Mouse (Mus musculus) cerebellum, adult 9-11 months (tissue): ENCODE measurements around the gene Patj.

Source experiments
- DNase-seq: peaks from one replicate; pipeline ENCODE4 v3.0.0; 2022

Gene Patj

GRCm38 (mm10) chr4:98449564-98450263 is 54.1 kb downstream of the Patj start:
- no peak for DNase-seq

GRCm38 (mm10) chr4:98450308-98450707 is 54.7 kb downstream of the Patj start:
- no peak for DNase-seq

GRCm38 (mm10) chr4:98450829-98451228 is 55.2 kb downstream of the Patj start:
- DNase-seq = no peak

GRCm38 (mm10) chr4:98451259-98451658 is 55.7 kb downstream of the Patj start:
- no peak for DNase-seq

DNA sequence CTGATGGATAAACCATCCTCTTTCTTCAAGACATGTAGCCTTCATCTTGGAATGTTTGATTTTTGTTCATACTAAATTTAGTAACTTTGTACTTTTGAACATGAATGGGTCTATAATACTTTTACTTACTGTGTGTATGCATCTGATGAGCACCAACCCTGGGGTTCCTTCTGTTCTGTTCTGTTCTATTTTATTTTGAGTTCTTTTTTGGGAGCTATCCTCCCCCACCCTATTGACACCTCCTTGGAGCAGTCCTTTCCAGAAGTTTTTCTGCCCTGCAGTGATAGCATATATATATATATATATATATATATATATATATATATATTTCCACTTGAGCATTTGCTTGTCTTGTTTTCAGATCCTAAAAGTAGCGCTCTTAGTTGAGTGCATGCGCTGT is 57.1 kb downstream of the Patj start:
- DNase-seq = no peak

- DNase-seq = peak; percentile 8
Observed at GRCm38 (mm10) chr4:98453231-98453630, 57.6 kb downstream of the Patj start.

DNA sequence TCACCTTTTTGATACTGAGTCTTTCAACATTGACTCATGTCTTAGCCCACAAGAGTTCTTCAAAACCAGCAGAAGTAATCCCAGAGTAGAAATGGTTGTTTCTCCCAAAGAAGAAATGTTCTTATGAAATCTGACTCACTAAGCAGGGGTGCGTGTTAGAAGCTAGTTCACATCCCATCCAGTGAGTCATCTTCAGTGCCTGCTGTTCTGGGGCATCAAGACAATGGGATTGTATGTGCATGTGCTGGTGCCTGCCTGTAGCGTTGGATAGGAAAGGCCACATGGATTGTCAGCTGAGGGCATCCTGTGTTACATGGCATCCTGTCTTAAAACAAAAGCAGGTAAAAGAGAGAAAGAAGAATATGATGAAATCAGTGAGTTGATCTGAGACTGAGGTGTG is 59.8 kb downstream of the Patj start:
- DNase-seq = no peak

DNA sequence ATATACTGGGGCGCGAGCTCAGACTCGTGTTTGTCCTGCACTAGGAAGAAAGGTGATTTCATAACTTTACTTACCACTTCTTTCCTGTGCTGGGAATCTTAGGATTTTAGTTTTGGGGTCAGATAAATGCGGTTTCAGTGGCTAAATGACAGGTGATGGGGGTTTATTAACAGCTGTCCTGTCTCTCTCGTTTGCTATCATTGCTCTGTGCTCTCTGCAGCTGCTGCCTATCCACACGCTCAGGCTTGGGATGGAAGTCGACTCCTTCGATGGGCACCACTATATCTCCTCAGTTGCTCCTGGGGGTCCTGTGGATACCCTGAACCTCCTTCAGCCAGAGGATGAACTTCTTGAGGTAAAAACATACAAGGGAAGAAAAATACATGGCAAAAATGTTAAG is 60.3 kb downstream of the Patj start:
- DNase-seq = no peak

DNA sequence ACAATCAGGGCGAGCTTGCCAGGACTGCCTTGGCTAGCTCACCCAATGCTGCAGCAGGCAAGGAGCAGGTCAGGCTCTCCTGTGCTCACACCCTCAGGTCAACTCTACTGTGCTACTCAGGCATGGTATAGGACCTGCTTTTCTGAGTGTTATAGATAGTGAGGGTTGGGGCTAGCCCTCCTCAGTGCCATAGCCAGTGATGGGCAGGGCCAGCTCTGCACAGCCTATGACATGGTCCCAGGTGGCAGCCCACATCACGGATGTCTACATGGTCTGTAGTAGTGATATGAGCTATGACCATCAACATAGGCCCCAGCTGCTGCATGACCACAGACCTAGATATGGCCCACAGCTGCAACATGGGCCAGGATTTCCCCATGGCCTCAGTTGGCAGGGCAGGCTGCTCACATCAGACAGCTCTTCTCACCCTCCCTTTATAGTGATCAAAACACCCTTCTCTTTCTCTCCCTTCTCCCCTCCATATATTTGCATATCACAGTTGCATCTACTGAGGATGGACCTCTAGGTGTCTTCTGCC is 66.3 kb downstream of the Patj start:
- no peak for DNase-seq

DNA sequence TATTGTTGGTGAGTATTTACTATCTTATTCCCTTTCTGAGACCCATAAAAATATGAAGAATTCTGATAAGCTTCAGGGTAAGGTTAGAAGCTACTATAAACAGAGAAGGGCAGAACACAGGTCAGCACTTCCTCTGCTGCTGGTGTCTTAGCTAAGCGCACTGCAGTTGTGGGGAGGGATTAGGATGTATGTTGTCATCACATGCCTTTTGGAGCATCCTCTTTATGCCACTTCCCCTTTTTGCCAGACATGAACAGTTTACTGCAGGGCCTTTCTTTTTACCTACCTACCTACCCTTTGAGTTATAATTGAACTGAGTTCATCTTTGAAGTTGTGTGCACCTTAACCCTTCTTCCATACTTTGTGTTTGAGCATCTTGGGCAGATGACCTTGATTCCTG is 69.9 kb downstream of the Patj start:
- DNase-seq = no peak

DNA sequence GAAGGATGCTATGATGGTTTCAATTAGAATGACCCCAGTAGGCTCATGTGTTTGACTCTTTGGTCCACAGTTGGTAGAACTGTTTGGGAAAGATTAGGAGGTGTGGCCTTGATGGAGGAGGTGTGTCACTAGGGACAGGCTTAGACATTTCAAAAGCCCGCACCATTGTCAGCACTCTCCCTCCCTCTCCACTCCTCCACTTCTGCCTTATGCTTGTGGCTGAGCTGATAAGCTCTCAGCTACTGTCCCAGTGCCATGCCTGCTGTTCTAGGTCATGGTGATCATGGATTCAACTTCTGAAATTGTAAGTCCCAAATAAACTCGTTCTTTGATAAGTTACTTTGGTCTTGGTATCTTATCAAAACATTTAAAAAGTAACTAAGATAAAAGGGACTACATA is 70.3 kb downstream of the Patj start:
- DNase-seq = no peak

GRCm38 (mm10) chr4:98471376-98471775 is 75.8 kb downstream of the Patj start:
- DNase-seq = no peak

DNA sequence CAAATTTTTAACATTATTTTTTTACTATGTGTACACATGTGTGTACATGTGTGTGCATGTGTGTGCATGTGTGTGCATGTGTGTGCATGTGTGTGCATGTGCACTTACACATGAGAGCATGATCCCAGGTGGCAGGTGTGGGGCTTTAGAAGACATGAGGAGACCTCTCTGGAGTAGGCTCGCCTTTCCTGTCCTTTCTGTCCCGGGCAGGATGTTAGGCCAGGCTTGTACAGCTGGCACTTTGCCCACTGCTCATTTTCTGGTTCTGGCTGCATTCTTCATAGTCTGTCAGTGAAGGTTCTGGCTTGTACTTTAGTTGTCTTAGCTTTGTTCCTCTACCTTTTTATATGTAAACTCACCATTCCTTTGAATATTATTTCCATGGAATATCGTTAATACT is 77.9 kb downstream of the Patj start:
- peak; percentile 9 for DNase-seq

GRCm38 (mm10) chr4:98478005-98478404 is 82.4 kb downstream of the Patj start:
- no peak for DNase-seq

- DNase-seq = no peak
Observed at GRCm38 (mm10) chr4:98486475-98486874, 90.9 kb downstream of the Patj start.

GRCm38 (mm10) chr4:98486901-98487300 is 91.3 kb downstream of the Patj start:
- DNase-seq = no peak

- DNase-seq = no peak
Observed at GRCm38 (mm10) chr4:98489386-98489785, 93.8 kb downstream of the Patj start.

GRCm38 (mm10) chr4:98498341-98498740 is 102.8 kb downstream of the Patj start:
- DNase-seq = no peak

- no peak for DNase-seq
Observed at GRCm38 (mm10) chr4:98500182-98500581, 104.6 kb downstream of the Patj start.

DNA sequence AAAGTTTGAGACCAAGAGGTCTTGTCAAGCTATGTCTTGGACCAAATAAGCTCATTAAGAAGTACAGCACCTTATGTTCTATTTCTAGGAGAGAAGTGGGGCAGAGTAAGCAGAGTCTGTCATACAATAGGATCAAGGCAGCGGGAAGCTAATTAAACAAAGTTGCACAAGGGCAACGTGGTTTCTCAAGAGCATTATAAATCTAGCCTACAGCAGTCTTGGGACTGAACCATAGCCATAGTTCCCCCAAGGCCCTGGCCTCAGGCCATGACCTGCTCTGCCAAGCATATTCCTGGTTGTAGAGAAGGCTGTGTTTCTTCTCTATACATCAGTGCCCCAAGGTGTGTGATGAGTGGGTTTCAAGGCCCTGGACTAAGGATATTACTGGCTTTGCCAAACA is 105.3 kb downstream of the Patj start:
- peak; percentile 10 for DNase-seq

DNA sequence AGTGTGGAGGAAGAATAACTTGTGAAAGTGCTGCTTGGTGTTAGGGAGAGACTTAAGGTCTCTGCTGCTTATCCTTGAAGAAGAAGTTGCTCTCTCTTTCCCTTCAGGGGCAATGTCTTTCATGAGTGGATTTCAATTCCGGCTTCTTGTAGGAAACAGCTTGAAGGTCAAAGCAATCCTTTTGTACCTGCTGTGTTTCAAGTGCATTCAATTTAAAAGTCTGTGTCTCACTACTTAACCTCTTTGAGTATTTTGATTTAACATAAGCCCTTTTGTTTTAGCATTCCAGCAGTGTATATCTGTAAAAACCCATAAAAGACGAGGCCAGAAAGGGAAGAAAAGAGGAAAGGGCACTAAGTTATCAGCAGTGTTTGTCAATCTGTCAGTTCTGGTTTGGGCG is 109.2 kb downstream of the Patj start:
- DNase-seq = no peak

- DNase-seq = no peak
Observed at GRCm38 (mm10) chr4:98508471-98509271, 113.1 kb downstream of the Patj start.

DNA sequence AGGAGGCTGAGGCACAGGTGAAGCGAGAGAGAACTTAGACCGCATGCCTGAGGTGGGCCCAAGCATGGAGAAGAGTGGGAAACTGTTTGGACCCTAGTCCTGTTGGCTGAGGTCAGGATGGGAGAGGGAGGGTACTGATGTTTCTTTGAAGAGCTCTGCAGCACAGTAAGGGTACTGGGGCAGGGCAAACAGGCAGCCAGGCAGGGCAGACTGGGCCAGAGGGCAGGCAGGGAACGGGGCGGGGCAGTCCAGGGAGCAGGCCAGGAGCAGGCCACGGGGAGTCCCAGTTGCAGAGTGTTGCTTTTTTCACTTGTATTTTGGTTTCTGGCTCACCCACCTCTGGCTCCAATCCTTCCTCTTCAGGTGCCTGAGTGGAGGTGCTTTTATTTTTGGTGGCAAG is 114.4 kb downstream of the Patj start:
- DNase-seq = no peak

DNA sequence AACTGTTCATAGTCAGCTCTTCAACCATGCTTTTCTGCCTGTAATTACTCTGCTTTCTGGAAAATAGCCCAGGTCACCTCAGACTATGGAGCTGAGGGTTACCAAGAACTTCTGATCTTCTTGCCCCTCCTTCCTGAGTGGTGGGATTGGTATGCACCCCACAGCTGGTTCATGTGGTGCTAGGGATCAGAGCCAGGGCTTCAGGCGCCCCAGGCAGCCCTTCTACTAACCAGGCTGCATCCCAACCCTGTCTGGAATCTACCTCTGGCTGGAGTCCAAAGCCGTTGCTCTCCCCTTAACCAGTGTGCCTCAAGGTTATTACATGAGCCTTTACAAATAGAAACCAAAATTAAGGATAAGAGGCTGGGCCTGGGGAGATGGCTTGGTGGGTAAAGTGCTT is 115.7 kb downstream of the Patj start:
- peak; percentile 6 for DNase-seq
